Mouse (Mus musculus) leukemia stem cell, adult 10-12 weeks (primary cell): Measurements from ENCODE around the gene Dlat. TPM values are rescaled to one million over a fixed set of nuclear protein-coding genes. Genes with fewer than 3 reads are reported as not detected.

Experiments used
- polyA plus RNA-seq: library from polyadenylated mRNA; stranded (reverse); fragments of >175 nt; gene quantifications from 2 replicates; pipeline ENCODE4 v1.2.3, GENCODE M21; 2012; ENCODE audit warnings: low replicate concordance

Dlat gene
- polyA plus RNA-seq = 59.9 and 70.1 TPM in 2 replicates

DNA sequence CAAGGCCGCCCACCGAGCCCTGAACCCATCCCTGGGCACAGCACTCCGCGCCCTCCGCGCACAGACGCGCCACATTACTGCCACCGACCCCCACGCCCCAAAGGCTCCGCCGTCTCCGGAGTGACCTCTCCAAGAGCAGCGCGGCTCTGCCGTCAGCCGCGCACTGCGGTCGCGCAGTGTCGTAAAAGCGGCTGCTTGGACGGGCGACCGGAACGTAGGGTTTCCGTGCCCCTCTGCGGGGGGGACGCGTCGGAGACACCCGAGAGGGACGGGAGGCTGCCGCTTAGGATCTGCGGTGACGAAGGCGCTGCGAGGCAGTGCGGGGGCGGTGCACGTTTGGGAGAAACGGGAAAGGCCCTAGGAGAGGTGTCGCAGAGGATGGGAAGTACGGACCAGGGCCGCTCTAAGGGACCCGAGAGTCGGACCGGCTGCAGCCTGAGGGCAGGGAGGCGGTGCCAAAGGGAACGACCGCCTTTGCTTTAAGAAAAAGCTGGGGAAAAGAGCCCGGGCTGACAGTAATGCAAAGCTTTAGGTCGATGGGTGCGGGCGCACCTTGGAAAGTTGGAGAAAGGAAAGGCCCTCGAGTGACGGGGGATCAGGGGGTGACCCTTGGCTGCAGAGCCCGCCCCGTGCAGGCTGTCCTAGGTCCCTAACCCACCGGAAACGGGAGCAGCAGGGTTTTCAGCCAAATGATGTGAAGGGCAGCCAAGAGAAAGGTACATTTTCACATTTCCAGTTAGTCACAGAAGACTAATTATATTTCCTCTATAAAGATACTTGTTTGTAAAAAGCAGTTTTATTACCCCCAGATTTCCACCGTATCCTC is at the start of gene Dlat:
TSS of gene Dlat (minus strand) at position 389 of the 826 bp plus-strand sequence.

DNA sequence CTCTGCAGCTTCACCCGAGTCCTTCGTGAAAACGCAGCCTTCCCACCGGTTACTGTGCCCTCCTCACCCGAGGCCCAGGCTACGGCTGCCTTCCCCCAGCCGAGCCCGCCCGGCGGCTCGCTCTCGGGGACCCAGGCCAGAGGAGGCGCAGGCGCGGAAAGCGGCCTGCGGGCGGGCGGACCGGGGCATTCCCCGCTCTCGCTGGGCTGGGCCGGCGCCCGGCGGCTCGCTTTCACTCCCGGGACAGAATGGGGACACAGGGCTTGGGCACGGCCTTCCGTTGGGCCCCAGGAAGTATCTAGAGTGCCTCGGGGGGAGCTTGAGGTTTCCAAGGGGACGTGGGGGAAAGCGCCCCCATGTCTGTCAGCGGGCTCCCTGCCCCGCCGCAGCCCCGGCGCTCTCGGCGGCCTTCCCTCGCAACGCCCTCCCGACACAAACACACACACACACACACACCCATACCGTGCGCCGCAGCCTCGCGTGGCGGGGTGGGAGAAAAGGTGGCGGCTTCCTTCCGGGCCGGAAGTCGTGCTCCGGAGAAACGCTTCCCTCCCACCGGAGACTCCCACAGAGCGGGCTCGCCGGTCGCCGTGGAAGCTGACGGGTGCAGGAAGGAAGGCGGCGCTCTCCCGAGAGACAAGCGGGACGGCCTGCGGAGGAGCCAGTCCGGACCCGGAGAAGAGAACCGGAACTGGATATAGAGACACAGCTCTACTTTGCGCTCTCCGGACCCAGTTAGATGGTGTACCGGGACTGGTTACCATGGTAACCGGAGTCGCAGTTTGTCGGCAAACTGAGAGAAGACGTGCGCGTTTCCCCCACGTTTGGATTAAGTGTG is 42.6 kb downstream of the Dlat start, which contains the start of the genes Pih1d2 and Nkapd1:
TSS of gene Pih1d2 (plus strand) at position 556 of the 838 bp plus-strand sequence.
TSS of gene Nkapd1 (minus strand) at position 699 of the 838 bp plus-strand sequence.

DNA sequence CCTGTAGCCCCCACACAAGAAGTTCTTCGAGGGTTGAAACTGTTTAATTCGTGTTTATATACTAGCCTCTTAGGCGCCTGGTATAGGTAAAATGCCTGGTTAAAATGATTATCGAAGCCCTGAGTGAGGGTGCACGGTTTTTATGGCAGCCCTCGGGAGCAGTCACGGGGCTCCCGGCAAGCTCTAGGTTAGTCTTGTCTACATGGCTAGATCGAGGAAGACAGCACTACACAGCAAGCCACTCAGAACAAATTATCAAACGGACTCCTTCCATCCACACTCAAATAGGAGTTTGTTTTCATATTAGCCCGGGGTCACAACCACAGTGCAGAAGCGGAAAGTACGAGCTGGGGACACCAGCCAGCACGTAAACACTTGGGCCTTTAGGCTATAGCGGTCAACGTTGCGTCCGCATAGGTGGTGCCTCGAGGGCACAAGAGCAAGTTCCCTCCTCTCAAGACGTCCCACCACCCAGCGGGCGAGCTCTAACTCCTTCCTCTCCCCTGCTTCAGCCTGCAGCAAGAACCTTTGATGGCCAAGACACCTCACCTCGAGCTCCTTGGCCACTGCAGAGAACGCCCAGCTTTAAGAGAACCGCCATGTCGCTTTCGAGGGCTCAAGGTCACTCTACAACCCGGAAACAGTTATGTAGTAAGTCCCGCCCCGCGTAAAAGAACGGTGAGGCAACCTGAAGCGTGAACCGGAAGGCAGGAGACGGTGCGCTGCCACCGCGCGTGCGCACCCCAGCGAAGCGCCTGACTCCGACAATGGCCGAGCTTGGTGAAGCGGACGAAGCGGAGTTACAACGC is 56.2 kb downstream of the Dlat start, which contains the start of the genes Sdhd and Timm8b:
TSS of gene Sdhd (minus strand) at position 624 of the 809 bp plus-strand sequence.
TSS of gene Timm8b (plus strand) at position 722 of the 809 bp plus-strand sequence.

Other genes with a start within 250 kb of the Dlat start
- not detected in 2 replicates for gene Plet1, start 165.3 kb downstream of the Dlat start, polyA plus RNA-seq
- 3.7 and 9.6 TPM in 2 replicates for gene Pts, start 131.1 kb downstream of the Dlat start, polyA plus RNA-seq
- gene Il18, start 105.0 kb downstream of the Dlat start, polyA plus RNA-seq = 2.0 TPM in 1 of 2 replicates, not detected in the other
- not detected in 2 replicates for gene Bco2, start 104.6 kb downstream of the Dlat start, polyA plus RNA-seq
- gene Tex12, start 98.5 kb downstream of the Dlat start, polyA plus RNA-seq = not detected in 2 replicates
- gene Sdhd, start 56.0 kb downstream of the Dlat start, polyA plus RNA-seq = 4.9 and 64.9 TPM in 2 replicates
- gene Timm8b, start 55.9 kb downstream of the Dlat start, polyA plus RNA-seq = 3.2 and 17.7 TPM in 2 replicates
- 0.17 TPM in 1 of 2 replicates, not detected in the other for gene Pih1d2, start 42.5 kb downstream of the Dlat start, polyA plus RNA-seq
- gene Nkapd1, start 42.3 kb downstream of the Dlat start, polyA plus RNA-seq = 5.4 and 6.9 TPM in 2 replicates
- gene Dixdc1, start 79.7 kb upstream of the Dlat start, polyA plus RNA-seq = not detected in 2 replicates
- gene 2310030G06Rik, start 86.8 kb upstream of the Dlat start, polyA plus RNA-seq = not detected in 2 replicates
- gene Cryab, start 91.5 kb upstream of the Dlat start, polyA plus RNA-seq = 1.1 TPM in 1 of 2 replicates, not detected in the other
- not detected in 2 replicates for gene Hspb2, start 92.6 kb upstream of the Dlat start, polyA plus RNA-seq
- 0.81 and 2.6 TPM in 2 replicates for gene Fdxacb1, start 108.5 kb upstream of the Dlat start, polyA plus RNA-seq
- gene Alg9, start 115.2 kb upstream of the Dlat start, polyA plus RNA-seq = 4.8 and 6.6 TPM in 2 replicates
- 1.2 and 1.5 TPM in 2 replicates for gene 1110032A03Rik, start 115.7 kb upstream of the Dlat start, polyA plus RNA-seq
- 10.1 and 14.5 TPM in 2 replicates for gene Ppp2r1b, start 185.5 kb upstream of the Dlat start, polyA plus RNA-seq